Mouse (Mus musculus) megakaryocyte progenitor cell, adult 5-6 weeks (primary cell): ENCODE results near the gene Hoxb3. TPM values are rescaled to one million over a fixed set of nuclear protein-coding genes. Genes with fewer than 3 reads are reported as not detected.

Experiments
- total RNA-seq, 2 experiments: library from RNA; stranded (forward) in 1 of 2; stranded (reverse) in 1 of 2; fragments of 157-497, 149-512 nt in 1 of 2; fragments of 200-1000 nt in 1 of 2; gene quantifications; 2 replicates each; pipeline versions ENCODE4 v1.2.3 to v1.2.4; 2015 to 2017

The Hoxb3 gene
- total RNA-seq, 2 experiments from 2014 or later, result 0.83 to 1.2 TPM

Other genes with a start within 250 kb of the Hoxb3 start
- gene Atp5g1, start 247.7 kb upstream of the Hoxb3 start, total RNA-seq (2015), result 577 and 669 TPM in 2 replicates
- gene Atp5g1, start 247.7 kb upstream of the Hoxb3 start, total RNA-seq (2017), result 72.0 and 102 TPM in 2 replicates
- gene Calcoco2, start 211.4 kb upstream of the Hoxb3 start, total RNA-seq (2015), result not detected in 2 replicates
- gene Calcoco2, start 211.4 kb upstream of the Hoxb3 start, total RNA-seq (2017), result not detected in 2 replicates
- gene Ttll6, start 189.5 kb upstream of the Hoxb3 start, total RNA-seq (2015), result not detected in 2 replicates
- not detected in 2 replicates for gene Ttll6, start 189.5 kb upstream of the Hoxb3 start, total RNA-seq (2017)
- gene Hoxb13, start 129.0 kb upstream of the Hoxb3 start, total RNA-seq (2015), result not detected in 2 replicates
- gene Hoxb13, start 129.0 kb upstream of the Hoxb3 start, total RNA-seq (2017), result not detected in 2 replicates
- gene Hoxb9, start 51.9 kb upstream of the Hoxb3 start, total RNA-seq (2015), result not detected in 2 replicates
- not detected in 2 replicates for gene Hoxb9, start 51.9 kb upstream of the Hoxb3 start, total RNA-seq (2017)
- gene Hoxb8, start 41.4 kb upstream of the Hoxb3 start, total RNA-seq (2015), result not detected in 2 replicates
- not detected in 2 replicates for gene Hoxb8, start 41.4 kb upstream of the Hoxb3 start, total RNA-seq (2017)
- gene Hoxb7, start 36.7 kb upstream of the Hoxb3 start, total RNA-seq (2015), result not detected in 2 replicates
- gene Hoxb7, start 36.7 kb upstream of the Hoxb3 start, total RNA-seq (2017), result not detected in 2 replicates
- gene Hoxb6, start 30.9 kb upstream of the Hoxb3 start, total RNA-seq (2015), result not detected in 2 replicates
- gene Hoxb6, start 30.9 kb upstream of the Hoxb3 start, total RNA-seq (2017), result 0.30 TPM in 1 of 2 replicates, not detected in the other
- gene Hoxb5, start 20.0 kb upstream of the Hoxb3 start, total RNA-seq (2015), result 0.07 and 0.44 TPM in 2 replicates
- 0.14 TPM in 1 of 2 replicates, not detected in the other for gene Hoxb5, start 20.0 kb upstream of the Hoxb3 start, total RNA-seq (2017)
- 1.7 and 2.7 TPM in 2 replicates for gene Hoxb4, start 5.1 kb upstream of the Hoxb3 start, total RNA-seq (2015)
- 1.5 and 2.2 TPM in 2 replicates for gene Hoxb4, start 5.1 kb upstream of the Hoxb3 start, total RNA-seq (2017)
- gene Hoxb2, start 27.2 kb downstream of the Hoxb3 start, total RNA-seq (2015), result 0.07 and 0.49 TPM in 2 replicates
- gene Hoxb2, start 27.2 kb downstream of the Hoxb3 start, total RNA-seq (2017), result 0.12 and 0.14 TPM in 2 replicates
- gene Hoxb1, start 42.4 kb downstream of the Hoxb3 start, total RNA-seq (2015), result not detected in 2 replicates
- gene Hoxb1, start 42.4 kb downstream of the Hoxb3 start, total RNA-seq (2017), result not detected in 2 replicates
- 0.32 TPM in 1 of 2 replicates, not detected in the other for gene Skap1, start 141.3 kb downstream of the Hoxb3 start, total RNA-seq (2015)
- 0.46 TPM in 1 of 2 replicates, not detected in the other for gene Skap1, start 141.3 kb downstream of the Hoxb3 start, total RNA-seq (2017)